ENCODE assay signal across 8 mouse cellular contexts in the genomic region with DNA sequence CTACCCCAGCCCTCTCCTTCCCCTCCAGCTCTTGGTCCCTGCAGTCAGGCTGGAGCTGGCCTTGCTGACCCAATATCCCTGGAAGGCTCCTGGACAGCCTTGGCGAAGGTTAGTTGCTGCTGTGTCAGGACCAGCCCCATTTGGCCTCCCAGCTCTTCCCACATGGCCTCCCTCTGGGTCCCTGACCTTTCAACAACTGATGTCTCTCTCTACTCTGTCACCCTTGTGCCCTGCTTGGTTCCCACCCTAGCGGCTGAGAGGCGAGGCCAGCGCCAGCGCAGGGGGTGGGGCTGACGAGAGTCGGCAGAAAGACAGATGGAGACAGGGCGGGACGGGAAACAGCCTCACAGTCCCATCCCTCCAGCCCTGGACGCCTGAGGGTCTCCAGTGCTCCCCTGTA. TPM values are rescaled to one million over a fixed set of nuclear protein-coding genes. Genes with fewer than 3 reads are reported as not detected.
DNase-seq lines count a peak whose midpoint lies in the region; ATAC-seq and TF ChIP-seq lines count a peak whose summit lies in the region.

Tbxa2r (plus strand) TSS at position 346 of the 400 bp plus-strand sequence.

- 0 out of 2 replicates have a peak, but pooled peaks have one; percentile 31 for ATAC-seq in heart, embryonic 13.5 days (ENCODE audit: extremely low read depth, insufficient number of reproducible peaks, low FRiP score, low TSS enrichment)
- peak; percentile 31; the same call in 1 of the 2 replicates for ATAC-seq in kidney, embryonic 15.5 days (replicated peaks; ENCODE audit: low FRiP score)

- peak within 1 kb of the TSS; percentile 34 for H3K4me3 ChIP-seq in heart, embryonic 13.5 days
- H3K4me3 ChIP-seq in kidney, embryonic 15.5 days (replicated peaks): peak within 1 kb of the TSS; percentile 25
- peak within 1 kb of the TSS; percentile 68 for H3K4me3 ChIP-seq in thymus, adult 2 months (ENCODE audit: control insufficient read depth, insufficient read depth, low read length)

- H3K9me3 ChIP-seq in heart, embryonic 13.5 days: no peaks in the 10 kb centered on the region
- no peaks in the 10 kb centered on the region for H3K9me3 ChIP-seq in kidney, embryonic 15.5 days (replicated peaks)

- peaks cover 13% of the 10 kb centered on the region for H3K27me3 ChIP-seq in heart, embryonic 13.5 days (replicated peaks)
- H3K27me3 ChIP-seq in kidney, embryonic 15.5 days: peaks cover 13% of the 10 kb centered on the region; the same call in 1 of the 2 replicates
- no peaks in the 10 kb centered on the region for H3K27me3 ChIP-seq in thymus, adult 2 months (ENCODE audit: control insufficient read depth, insufficient read depth, low read length)

- WGBS in heart, embryonic 13.5 days: 3% methylated on average over 10 of the region's 10 CpGs
- 9% methylated on average over 10 of the region's 10 CpGs for WGBS in kidney, embryonic 15.5 days
- WGBS in thymus, adult 2 months: 2% methylated on average over 10 of the region's 10 CpGs

- peak; percentile 70 for DNase-seq in CD4-positive, CD25-positive, alpha-beta regulatory T cell, adult 2 months (ENCODE audit: low read depth, low spot score)
- peak; percentile 94 for DNase-seq in adrenal gland, postnatal 14 days
- DNase-seq in lung, postnatal 10 days: peak; percentile 91
- DNase-seq in thymus, adult 2 months: peak; percentile 88
- DNase-seq in retina, postnatal 1 day: no peak
- no peak for DNase-seq in cerebellum, postnatal 10 days

- peak; percentile 47; the same call in 1 of the 2 replicates for TF ChIP-seq POLR2A in thymus, adult 2 months (IDR thresholded peaks at IDR 0.05; ENCODE audit: control insufficient read depth, extremely low read depth, insufficient read depth, low read length, poor library complexity)

- peak within 1 kb of the TSS; percentile 96 for H3K27ac ChIP-seq in heart, embryonic 13.5 days (replicated peaks)
- H3K27ac ChIP-seq in kidney, embryonic 15.5 days: peak within 1 kb of the TSS; percentile 87
- peak within 1 kb of the TSS; percentile 96 for H3K27ac ChIP-seq in thymus, adult 2 months (ENCODE audit: control insufficient read depth, insufficient read depth, low read length)

- H3K36me3 ChIP-seq in heart, embryonic 13.5 days: peaks cover 49% of the 10 kb centered on the region
- peaks cover 40% of the 10 kb centered on the region for H3K36me3 ChIP-seq in kidney, embryonic 15.5 days
- H3K36me3 ChIP-seq in thymus, adult 2 months (ENCODE audit: control insufficient read depth, insufficient read depth, low read length): peaks cover 56% of the 10 kb centered on the region

- H3K9ac ChIP-seq in heart, embryonic 13.5 days: peak within 1 kb of the TSS; percentile 78
- H3K9ac ChIP-seq in kidney, embryonic 15.5 days: peak within 1 kb of the TSS; percentile 14

- H3K4me1 ChIP-seq in heart, embryonic 13.5 days: peaks cover 66% of the 10 kb centered on the region
- peaks cover 49% of the 10 kb centered on the region for H3K4me1 ChIP-seq in kidney, embryonic 15.5 days
- peaks cover 61% of the 10 kb centered on the region for H3K4me1 ChIP-seq in thymus, adult 2 months (replicated peaks; ENCODE audit: control insufficient read depth, insufficient read depth, low read length)

- peak within 1 kb of the TSS; percentile 63 for H3K4me2 ChIP-seq in heart, embryonic 13.5 days
- peak within 1 kb of the TSS; percentile 49 for H3K4me2 ChIP-seq in kidney, embryonic 15.5 days

- peak; percentile 65; the same call in 1 of the 2 replicates for TF ChIP-seq CTCF in thymus, adult 2 months (IDR thresholded peaks at IDR 0.05; ENCODE audit: borderline replicate concordance, control insufficient read depth, extremely low read depth, insufficient read depth, low read length, poor library complexity)

RNA-seq across cellular contexts. Expression of gene Tbxa2r, which starts in this region (rescaled TPM):
- 38.6 and 47.0 TPM in 2 replicates for total RNA-seq in adrenal gland, postnatal 14 days (2021)
- 13.6 and 14.7 TPM in 2 replicates for polyA plus RNA-seq in heart, embryonic 13.5 days (2015; fragmentation: Nextera tagmentation; extraction: Ambion mirVana)
- polyA plus RNA-seq in kidney, embryonic 15.5 days (2015; fragmentation: Nextera tagmentation; extraction: Ambion mirVana): 14.4 and 18.3 TPM in 2 replicates
- polyA plus RNA-seq in thymus, adult 2 months (2012; rRNA removed): 310 and 312 TPM in 2 replicates

Comparison
In these comparisons a context has a peak if more than half of its experiments do, and no peak if none do; other contexts are left out.
1. RNA of gene Tbxa2r (polyA plus RNA-seq): 310 to 312 TPM in thymus, adult 2 months; 14.4 to 18.3 TPM in kidney, embryonic 15.5 days and 13.6 to 14.7 TPM in heart, embryonic 13.5 days; every median in the first group is over 10 times any median in the second.
2. DNase-seq: peak in CD4-positive, CD25-positive, alpha-beta regulatory T cell, adult 2 months (single experiment), adrenal gland, postnatal 14 days (single experiment), lung, postnatal 10 days (single experiment) and thymus, adult 2 months (single experiment); none in retina, postnatal 1 day (single experiment) and cerebellum, postnatal 10 days (0 of 2).
3. Peak in every context shown above with its lines, with median percentiles within 50 percentile points of each other: H3K27ac ChIP-seq and H3K4me3 ChIP-seq.